Mouse (Mus musculus) limb, embryonic 15.5 days (tissue): ENCODE measurements around the gene Evx2. TPM values are rescaled to one million over a fixed set of nuclear protein-coding genes. Genes with fewer than 3 reads are reported as not detected.
A peak's percentile ranks its signal among the peaks of the same experiment; 100 is the strongest.

Experiments
- ATAC-seq: fragments of 200-750 bp; cut with Nextera tagmentation; 2 replicates; pipeline ENCODE4 v1.8.0; 2017; ENCODE audit warnings: low read depth, moderate TSS enrichment; ENCODE audit not compliant: insufficient number of reproducible peaks, low FRiP score, low TSS enrichment
- H3K27ac ChIP-seq: fragments of 300-500 bp; sonication (generic); 2 replicates; pipeline ENCODE4 v1.5.1; 2015; ENCODE audit warnings: moderate library complexity, mild to moderate bottlenecking, inconsistent platforms
- H3K27me3 ChIP-seq: fragments of 300-500 bp; sonication (generic); 2 replicates; pipeline ENCODE4 v1.6.1; 2015; ENCODE audit warnings: inconsistent platforms
- H3K36me3 ChIP-seq: fragments of 300-500 bp; sonication (generic); 2 replicates; pipeline ENCODE4 v1.6.1; 2015; ENCODE audit warnings: inconsistent platforms
- H3K4me1 ChIP-seq: fragments of 300-500 bp; sonication (generic); 2 replicates; pipeline ENCODE4 v1.6.1; 2015; ENCODE audit warnings: inconsistent platforms
- H3K4me2 ChIP-seq: fragments of 300-500 bp; sonication (generic); 2 replicates; pipeline ENCODE4 v1.6.1; 2015; ENCODE audit warnings: mild to moderate bottlenecking, inconsistent platforms
- H3K4me3 ChIP-seq: fragments of 300-500 bp; sonication (generic); 2 replicates; pipeline ENCODE4 v1.5.1; 2015; ENCODE audit warnings: mild to moderate bottlenecking, inconsistent platforms
- H3K9ac ChIP-seq: fragments of 300-500 bp; sonication (generic); 2 replicates; pipeline ENCODE4 v1.6.1; 2015; ENCODE audit warnings: inconsistent platforms
- H3K9me3 ChIP-seq: fragments of 300-500 bp; sonication (generic); 2 replicates; pipeline ENCODE4 v1.6.1; 2016; ENCODE audit warnings: inconsistent platforms
- WGBS: fragments of 180-500 bp; shearing (Covaris S2); methylation state at CpG from one replicate; pipeline ENCODE4 v1.1.7; 2015; 5-methylcytosine and 5-hydroxymethylcytosine counted together
- polyA plus RNA-seq: library from polyadenylated mRNA; unstranded; fragments of >200 nt; fragmentation: Nextera tagmentation; extraction: Ambion mirVana; gene quantifications from 2 replicates; pipeline ENCODE4 v1.2.1, GENCODE M21; 2015

Gene Evx2
- polyA plus RNA-seq, 1 experiment from 2014 or later, result 1.4 TPM

GRCm38 (mm10) chr2:74678891-74679595, 19.7 kb upstream of the Evx2 start, which contains the start of gene Hoxd11:
Gene Hoxd11 (plus strand): TSS chr2:74679557.
- 8% methylated on average over 15 of the region's 15 CpGs for WGBS
- peak within 1 kb of the TSS; percentile 60 for H3K4me3 ChIP-seq
- H3K36me3 ChIP-seq, result no peaks in the 10 kb centered on the region
- peaks cover 89% of the 10 kb centered on the region for H3K27me3 ChIP-seq
- peaks cover 43% of the 10 kb centered on the region for H3K4me1 ChIP-seq
- H3K9ac ChIP-seq, result peak within 1 kb of the TSS; percentile 44
- H3K4me2 ChIP-seq, result peak within 1 kb of the TSS; percentile 65
- no peak for ATAC-seq
- no peaks in the 10 kb centered on the region for H3K9me3 ChIP-seq
- H3K27ac ChIP-seq, result peak within 1 kb of the TSS; percentile 94

GRCm38 (mm10) chr2:74677106-74677505, 17.7 kb upstream of the Evx2 start:
- H3K4me1 ChIP-seq, result peaks cover 45% of the 10 kb centered on the region
- peak overlapping the region; percentile 65 for H3K4me2 ChIP-seq
- 0 out of 2 replicates have a peak overlapping the region, but pooled peaks have one; percentile 10 for H3K9ac ChIP-seq
- peak overlapping the region; percentile 45 for H3K4me3 ChIP-seq
- peaks cover 86% of the 10 kb centered on the region for H3K27me3 ChIP-seq
- no peaks in the 10 kb centered on the region for H3K9me3 ChIP-seq
- H3K27ac ChIP-seq, result peak overlapping the region; percentile 92
- WGBS, result 25% methylated on average over 2 of the region's 2 CpGs
- H3K36me3 ChIP-seq, result no peaks in the 10 kb centered on the region
- no peak for ATAC-seq

GRCm38 (mm10) chr2:74676376-74677052, 17.2 kb upstream of the Evx2 start:
- ATAC-seq, result no peak
- 20% methylated on average over 9 of the region's 9 CpGs for WGBS
- Histone ChIP-seq H3K27ac (peak overlapping the region; percentile 92), H3K4me3 (peak overlapping the region; percentile 45), H3K27me3 (peaks cover 80% of the 10 kb centered on the region), H3K36me3 (no peaks in the 10 kb centered on the region), H3K9me3 (no peaks in the 10 kb centered on the region), H3K4me2 (peak overlapping the region; percentile 65), H3K9ac (peak overlapping the region; percentile 55), H3K4me1 (peaks cover 39% of the 10 kb centered on the region)

- WGBS, result 15% methylated on average over 23 of the region's 24 CpGs
These were observed 16.4 kb upstream of the Evx2 start for GRCm38 (mm10) chr2:74675666-74676282.

GRCm38 (mm10) chr2:74674881-74675665, 15.7 kb upstream of the Evx2 start, which contains the start of gene Hoxd12:
Gene Hoxd12 (plus strand): TSS chr2:74675013.
- peak within 1 kb of the TSS; percentile 65 for H3K4me2 ChIP-seq
- 6% methylated on average over 47 of the region's 47 CpGs for WGBS
- peak within 1 kb of the TSS; percentile 45 for H3K4me3 ChIP-seq
- no peaks in the 10 kb centered on the region for H3K9me3 ChIP-seq
- peak; percentile 50 for ATAC-seq
- H3K9ac ChIP-seq, result peak within 1 kb of the TSS; percentile 55
- H3K4me1 ChIP-seq, result peaks cover 38% of the 10 kb centered on the region
- H3K27ac ChIP-seq, result peak within 1 kb of the TSS; percentile 92
- H3K36me3 ChIP-seq, result no peaks in the 10 kb centered on the region
- H3K27me3 ChIP-seq, result peaks cover 66% of the 10 kb centered on the region

More at GRCm38 (mm10) chr2:74675666-74676282, 16.4 kb upstream of the Evx2 start:
- Histone ChIP-seq H3K27me3 (peaks cover 72% of the 10 kb centered on the region), H3K36me3 (no peaks in the 10 kb centered on the region), H3K27ac (peak overlapping the region; percentile 92), H3K4me3 (peak overlapping the region; percentile 45), H3K4me2 (peak overlapping the region; percentile 65), H3K9me3 (no peaks in the 10 kb centered on the region), H3K4me1 (peaks cover 38% of the 10 kb centered on the region), H3K9ac (peak overlapping the region; percentile 55)
- no peak; the same call in 1 of the 2 replicates for ATAC-seq

DNA sequence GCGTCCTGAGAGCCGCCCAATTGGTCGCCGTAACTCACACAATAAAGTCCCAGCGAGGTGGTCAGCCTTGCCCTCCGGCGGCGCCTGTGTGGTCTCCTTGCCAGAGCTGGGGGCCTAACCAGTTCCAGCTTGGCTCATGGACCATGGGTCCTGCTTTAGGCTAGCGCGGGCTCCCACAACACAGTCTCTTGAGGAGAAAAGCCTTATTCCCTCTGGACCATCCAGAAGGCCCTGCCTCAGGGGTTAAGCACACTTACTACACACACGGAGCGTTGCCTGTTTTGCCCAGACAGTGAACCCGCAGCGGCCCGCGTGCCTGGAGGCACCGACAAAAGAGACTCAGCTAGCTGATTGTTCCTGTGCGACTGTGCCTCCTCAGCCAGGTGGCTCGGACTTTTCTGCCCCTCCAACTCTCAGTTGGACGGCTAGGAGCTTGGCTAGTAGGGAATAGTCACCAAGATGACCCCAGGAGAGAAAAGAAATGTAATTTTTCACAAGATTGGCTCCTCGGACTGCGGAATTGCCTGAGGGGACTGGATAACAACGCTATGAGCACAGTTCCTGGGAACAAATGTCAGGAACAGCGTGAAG, 14.6 kb upstream of the Evx2 start:
- Histone ChIP-seq H3K9ac (no peak overlapping the region), H3K4me2 (peak overlapping the region; percentile 65), H3K36me3 (no peaks in the 10 kb centered on the region), H3K9me3 (no peaks in the 10 kb centered on the region), H3K4me3 (peak overlapping the region; percentile 45), H3K4me1 (peaks cover 31% of the 10 kb centered on the region), H3K27ac (peak overlapping the region; percentile 92), H3K27me3 (peaks cover 59% of the 10 kb centered on the region)
- no peak for ATAC-seq
- WGBS, result 7% methylated on average over 24 of the region's 24 CpGs

- peak; percentile 43; the same call in 1 of the 2 replicates for ATAC-seq
- H3K9ac ChIP-seq, result no peak overlapping the region
- no peaks in the 10 kb centered on the region for H3K36me3 ChIP-seq
- no peaks in the 10 kb centered on the region for H3K9me3 ChIP-seq
- H3K4me1 ChIP-seq, result peaks cover 37% of the 10 kb centered on the region
- H3K4me3 ChIP-seq, result peak overlapping the region; percentile 41
- peak overlapping the region; percentile 92 for H3K27ac ChIP-seq
- peak overlapping the region; percentile 65 for H3K4me2 ChIP-seq
- peaks cover 63% of the 10 kb centered on the region for H3K27me3 ChIP-seq
- 6% methylated on average over 40 of the region's 40 CpGs for WGBS
These were observed 13.4 kb upstream of the Evx2 start for GRCm38 (mm10) chr2:74672481-74673362.

DNA sequence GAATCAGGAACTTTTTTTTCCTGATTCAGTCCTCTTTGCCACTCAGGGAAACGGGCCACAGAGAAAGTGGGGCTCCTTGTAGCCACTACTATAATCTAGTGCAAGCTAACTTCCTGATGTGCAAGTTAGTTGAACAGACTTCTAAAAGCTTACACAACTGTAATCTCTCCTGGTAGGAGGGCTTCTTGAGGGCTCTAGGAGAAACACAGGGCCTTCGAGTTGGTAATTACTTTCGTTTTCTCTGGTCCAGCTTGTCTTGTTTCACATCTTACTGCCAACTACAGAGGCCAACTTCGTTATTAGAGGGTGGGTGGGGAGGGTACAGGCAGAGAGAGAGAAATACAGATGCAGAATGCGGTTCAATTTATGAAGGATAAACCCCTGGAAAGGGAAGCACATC, 12.5 kb upstream of the Evx2 start:
- Histone ChIP-seq H3K9me3 (no peaks in the 10 kb centered on the region), H3K9ac (no peak overlapping the region), H3K4me1 (peaks cover 43% of the 10 kb centered on the region), H3K27ac (peak overlapping the region; percentile 86), H3K27me3 (peaks cover 61% of the 10 kb centered on the region), H3K36me3 (no peaks in the 10 kb centered on the region), H3K4me2 (peak overlapping the region; percentile 65), H3K4me3 (peak overlapping the region; percentile 41)
- 24% methylated on average over 5 of the region's 5 CpGs for WGBS
- ATAC-seq, result no peak

- H3K36me3 ChIP-seq, result no peaks in the 10 kb centered on the region
- H3K4me1 ChIP-seq, result peaks cover 40% of the 10 kb centered on the region
- peak overlapping the region; percentile 65 for H3K4me2 ChIP-seq
- H3K9ac ChIP-seq, result no peak overlapping the region
- no peak overlapping the region; the same call in 1 of the 2 replicates for H3K27ac ChIP-seq
- H3K9me3 ChIP-seq, result no peaks in the 10 kb centered on the region
- peaks cover 57% of the 10 kb centered on the region for H3K27me3 ChIP-seq
- no peak for ATAC-seq
- WGBS, result 15% methylated on average over 3 of the region's 3 CpGs
- peak overlapping the region; percentile 66 for H3K4me3 ChIP-seq
These were observed 11.4 kb upstream of the Evx2 start for GRCm38 (mm10) chr2:74670632-74671188.

DNA sequence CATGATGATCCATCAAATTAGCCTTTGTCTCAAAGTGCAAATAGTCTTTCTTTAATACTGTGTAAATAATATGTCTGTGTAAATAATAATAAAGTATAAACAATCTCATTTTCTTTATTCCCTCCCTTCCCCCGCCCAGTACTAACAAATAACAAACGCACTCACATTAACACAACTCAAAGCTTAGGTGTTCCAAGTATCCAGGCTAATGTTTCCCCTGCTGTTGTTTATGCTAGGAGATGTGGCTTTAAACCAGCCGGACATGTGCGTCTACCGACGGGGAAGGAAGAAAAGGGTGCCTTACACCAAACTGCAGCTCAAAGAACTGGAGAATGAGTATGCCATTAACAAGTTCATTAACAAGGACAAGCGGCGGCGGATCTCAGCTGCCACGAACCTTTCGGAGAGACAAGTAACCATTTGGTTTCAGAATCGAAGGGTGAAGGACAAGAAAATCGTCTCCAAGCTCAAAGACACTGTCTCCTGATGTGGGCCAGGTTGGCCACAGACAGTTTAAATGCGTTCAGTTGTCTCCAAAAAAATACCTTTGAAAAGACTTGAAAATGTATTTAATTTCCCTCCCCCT, 10.4 kb upstream of the Evx2 start:
- H3K27ac ChIP-seq, result peak overlapping the region; percentile 65
- 9% methylated on average over 14 of the region's 14 CpGs for WGBS
- ATAC-seq, result no peak
- H3K36me3 ChIP-seq, result no peaks in the 10 kb centered on the region
- H3K4me3 ChIP-seq, result peak overlapping the region; percentile 66
- peaks cover 55% of the 10 kb centered on the region for H3K27me3 ChIP-seq
- H3K4me1 ChIP-seq, result peaks cover 32% of the 10 kb centered on the region
- peak overlapping the region; percentile 66; the same call in 1 of the 2 replicates for H3K4me2 ChIP-seq
- peak overlapping the region; percentile 76 for H3K9ac ChIP-seq
- H3K9me3 ChIP-seq, result no peaks in the 10 kb centered on the region
